Mouse (Mus musculus) embryo, embryonic 9.5 days (tissue): Measurements from ENCODE around the gene Sgms1.

Experiments
- DNase-seq: peaks from one replicate; pipeline ENCODE4 v3.0.0-alpha.2; 2017; ENCODE audit errors: extremely low spot score

Gene Sgms1

GRCm38 (mm10) chr19:32179514-32179913 is 210.0 kb downstream of the Sgms1 start:
- no peak for DNase-seq

DNA sequence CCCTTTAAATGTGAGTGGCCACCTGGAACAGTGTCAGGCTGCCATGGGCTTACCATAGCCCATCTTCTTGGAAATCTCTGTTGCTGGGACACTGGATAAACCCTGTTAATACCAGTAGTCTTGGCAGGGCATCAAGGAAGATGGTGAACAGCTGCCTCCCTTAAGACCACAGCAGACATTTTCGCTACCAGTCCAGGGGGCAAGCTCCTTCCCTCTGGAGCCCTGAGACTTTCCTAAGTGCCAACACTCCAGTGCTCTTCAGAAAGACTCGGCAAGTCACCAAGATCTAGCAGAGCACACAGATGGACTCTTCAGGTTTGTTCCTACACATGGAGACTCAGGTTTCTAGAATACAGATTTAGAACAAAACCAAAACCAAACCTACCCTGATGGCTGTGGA is 211.4 kb downstream of the Sgms1 start:
- no peak for DNase-seq

DNA sequence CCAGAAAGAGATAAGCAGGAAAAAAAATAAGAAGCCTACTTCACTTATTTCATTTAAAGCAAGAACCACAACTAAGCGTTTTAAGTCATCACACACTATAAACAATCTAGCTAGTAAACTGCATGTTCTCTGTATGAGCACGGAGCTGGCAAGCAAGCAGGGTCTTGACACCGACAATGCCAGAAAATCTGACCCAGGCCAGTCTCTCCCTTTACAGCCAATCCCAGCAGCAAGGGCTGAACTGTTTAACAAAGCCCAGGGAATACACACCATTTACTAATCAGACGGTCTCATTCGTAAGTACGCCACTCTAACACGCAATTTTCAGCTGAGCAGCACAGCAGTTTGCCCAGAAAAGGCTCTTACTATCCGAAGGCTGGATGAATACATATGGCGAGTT is 213.1 kb downstream of the Sgms1 start:
- DNase-seq: no peak

GRCm38 (mm10) chr19:32175991-32176390 is 213.5 kb downstream of the Sgms1 start:
- no peak for DNase-seq

- no peak for DNase-seq
Observed at GRCm38 (mm10) chr19:32175013-32175412, 214.5 kb downstream of the Sgms1 start.

GRCm38 (mm10) chr19:32174561-32174960 is 215.0 kb downstream of the Sgms1 start:
- no peak for DNase-seq

DNA sequence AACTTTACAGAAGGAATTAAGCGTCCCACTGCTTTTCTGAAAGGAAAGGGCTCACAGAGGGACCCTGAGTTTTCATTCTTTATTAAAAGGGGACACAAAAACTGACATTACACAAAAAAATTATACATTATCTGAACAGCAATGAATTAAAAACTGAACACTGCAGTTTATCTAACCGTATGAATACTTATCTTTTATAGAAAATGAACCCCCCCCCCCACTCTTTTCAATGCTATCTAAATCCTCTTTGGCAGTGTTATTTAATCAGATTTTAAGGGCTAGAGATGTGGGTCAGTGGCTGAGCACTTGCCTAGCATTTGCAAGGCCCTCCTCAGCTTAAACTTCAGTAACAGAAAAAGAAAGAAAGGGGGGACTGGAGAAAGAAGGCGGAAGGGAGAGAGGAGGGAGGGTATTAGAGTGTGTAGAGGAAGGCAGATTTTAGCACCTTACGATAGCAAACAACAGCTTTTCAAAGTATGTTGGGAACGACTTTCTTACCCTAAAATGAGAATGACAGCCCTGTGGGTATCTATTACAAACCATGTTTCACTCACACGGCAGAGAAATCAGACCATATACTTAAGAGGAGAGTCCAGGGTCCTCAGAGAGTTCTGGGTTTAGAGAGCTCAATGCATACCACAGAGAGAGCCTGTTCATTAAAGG is 215.9 kb downstream of the Sgms1 start:
- no peak for DNase-seq

DNA sequence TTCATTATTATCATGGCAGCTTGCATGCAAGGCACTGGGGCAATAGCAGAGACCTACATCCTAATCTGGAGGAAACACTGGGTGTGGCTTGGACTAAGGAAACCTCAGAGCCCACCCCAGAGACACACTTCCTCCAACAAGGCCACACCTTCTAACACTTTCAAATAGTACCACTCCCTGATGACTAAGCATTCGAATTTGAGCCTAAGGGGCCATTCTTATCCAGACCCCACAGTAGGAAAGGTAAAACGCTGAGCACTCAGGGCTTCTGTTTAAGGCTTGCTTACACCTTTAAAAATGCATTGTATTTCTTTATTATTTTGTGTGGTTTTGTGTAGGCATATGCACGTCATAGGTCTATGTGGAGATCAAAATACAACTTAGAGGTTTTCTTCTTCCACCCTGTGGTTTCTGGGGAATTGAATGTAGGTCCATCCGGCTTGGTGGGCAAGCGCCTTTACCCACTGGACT is 217.0 kb downstream of the Sgms1 start:
- DNase-seq: no peak

DNA sequence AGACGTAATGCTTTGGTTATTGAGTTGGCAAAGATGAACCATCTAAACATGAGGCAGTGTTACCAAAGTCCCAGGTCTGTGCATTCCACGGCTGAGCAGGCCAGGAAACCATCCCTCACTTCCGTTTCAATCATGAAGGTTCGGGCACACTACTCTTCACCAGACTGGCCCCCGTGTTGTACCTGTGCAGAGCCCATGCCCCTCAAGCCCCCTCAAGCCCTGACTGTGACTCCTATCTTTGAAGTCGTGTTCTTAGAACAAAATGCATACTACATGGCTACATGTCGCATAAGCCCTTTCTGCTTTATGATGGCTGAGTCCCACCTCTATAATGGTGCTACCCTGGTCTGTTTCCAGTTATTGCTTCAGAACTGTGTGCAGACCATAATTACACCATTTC is 217.5 kb downstream of the Sgms1 start:
- no peak for DNase-seq

GRCm38 (mm10) chr19:32169634-32170540 is 219.6 kb downstream of the Sgms1 start:
- peak; percentile 55 for DNase-seq

DNA sequence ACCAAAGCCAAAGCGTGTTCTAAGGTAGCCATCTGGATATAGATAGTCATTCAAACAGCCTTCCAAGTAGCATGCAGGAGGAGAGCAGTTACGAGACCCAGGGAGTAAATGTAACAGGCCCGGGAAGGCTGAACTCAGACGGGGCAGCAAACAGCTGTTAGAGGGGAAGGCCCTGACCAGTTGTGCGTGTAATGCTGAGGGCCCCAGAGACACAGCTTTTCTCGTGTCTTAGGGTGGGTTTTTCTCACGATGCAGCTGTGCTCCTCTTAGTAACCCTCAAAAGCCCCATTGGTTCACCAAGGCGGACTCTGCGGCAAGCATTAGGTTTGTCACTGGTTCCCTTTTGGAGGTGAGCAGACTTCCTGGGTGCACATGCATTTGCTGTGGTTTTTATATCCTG is 221.5 kb downstream of the Sgms1 start:
- DNase-seq: no peak

DNA sequence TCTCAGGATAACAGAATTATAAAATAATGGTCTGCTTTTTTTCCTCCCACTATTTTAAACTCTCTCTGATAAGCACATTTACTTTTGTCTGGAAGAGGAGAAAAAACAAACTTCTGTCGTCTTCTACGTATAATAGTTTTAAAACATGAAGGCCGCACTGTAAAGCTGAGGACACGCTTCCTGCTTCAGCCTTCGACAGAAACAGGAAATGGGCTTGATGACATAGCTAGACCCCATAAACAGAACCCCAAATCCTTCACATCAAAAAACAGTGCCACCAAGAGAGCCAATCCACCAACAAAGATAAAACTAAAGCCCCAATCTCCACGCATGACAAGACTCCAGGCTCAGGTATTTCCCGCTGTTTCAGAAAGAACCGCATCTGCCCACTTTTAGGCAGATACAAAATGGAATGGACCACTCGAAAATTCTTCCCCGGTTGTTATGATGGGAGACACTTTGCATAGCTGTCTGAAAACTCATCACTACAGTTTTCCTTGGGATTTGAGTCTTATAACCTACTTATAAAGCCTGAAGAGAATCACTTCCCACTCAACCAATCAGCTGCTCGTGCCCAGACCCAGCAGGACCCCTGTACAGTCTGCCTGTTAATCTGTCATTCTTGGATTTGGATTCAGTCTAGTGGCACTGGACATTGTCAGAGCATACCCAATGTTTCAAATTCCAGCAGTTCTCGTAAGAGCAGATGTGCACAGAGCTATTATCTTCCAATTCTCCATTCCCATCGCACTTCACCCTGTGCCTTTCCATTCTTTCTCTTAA is 222.5 kb downstream of the Sgms1 start:
- no peak for DNase-seq

GRCm38 (mm10) chr19:32165711-32166110 is 223.8 kb downstream of the Sgms1 start:
- DNase-seq: no peak

- DNase-seq: no peak
Observed at GRCm38 (mm10) chr19:32164128-32164527, 225.4 kb downstream of the Sgms1 start.

DNA sequence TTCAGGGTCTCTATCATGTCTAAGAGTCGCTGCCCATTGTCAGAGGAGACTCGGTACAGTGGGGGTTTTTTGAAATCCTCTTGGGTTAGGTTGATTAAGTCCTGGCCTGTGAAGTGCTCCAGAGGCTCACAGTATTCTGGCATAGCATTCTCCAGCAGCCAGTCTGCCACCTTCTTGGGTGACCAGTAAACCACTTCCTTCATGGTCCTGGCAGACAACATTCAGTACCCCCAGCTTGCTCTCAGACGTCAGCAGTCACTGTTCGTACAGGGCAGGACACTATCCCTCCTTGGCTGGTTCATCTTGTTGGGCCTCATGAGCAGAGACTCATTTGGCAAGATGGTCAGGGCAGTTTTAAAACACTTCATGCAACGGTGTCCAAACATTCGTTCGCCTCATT is 229.6 kb downstream of the Sgms1 start:
- no peak for DNase-seq

DNA sequence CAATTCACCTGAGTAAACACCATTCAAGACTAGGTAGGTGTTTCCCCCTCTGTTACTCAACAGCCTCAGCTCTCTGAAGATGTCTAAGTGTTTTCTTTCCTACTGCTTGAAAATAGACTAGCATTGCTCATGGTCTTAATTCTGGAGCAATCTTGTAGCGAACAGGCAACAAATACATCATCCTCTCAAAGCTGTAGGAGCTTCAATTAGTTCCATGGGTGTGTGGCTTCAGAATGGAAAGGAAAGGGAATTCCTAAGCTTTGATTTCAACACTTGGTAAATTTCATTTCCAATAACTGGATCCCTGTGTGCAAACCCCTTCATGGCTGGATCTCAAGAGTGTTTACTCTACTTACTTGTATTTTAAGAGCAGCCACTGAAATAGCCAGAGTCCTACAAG is 230.3 kb downstream of the Sgms1 start:
- no peak for DNase-seq

GRCm38 (mm10) chr19:32157045-32157444 is 232.5 kb downstream of the Sgms1 start:
- no peak for DNase-seq

- no peak for DNase-seq
Observed at GRCm38 (mm10) chr19:32152529-32152928, 237.0 kb downstream of the Sgms1 start.

DNA sequence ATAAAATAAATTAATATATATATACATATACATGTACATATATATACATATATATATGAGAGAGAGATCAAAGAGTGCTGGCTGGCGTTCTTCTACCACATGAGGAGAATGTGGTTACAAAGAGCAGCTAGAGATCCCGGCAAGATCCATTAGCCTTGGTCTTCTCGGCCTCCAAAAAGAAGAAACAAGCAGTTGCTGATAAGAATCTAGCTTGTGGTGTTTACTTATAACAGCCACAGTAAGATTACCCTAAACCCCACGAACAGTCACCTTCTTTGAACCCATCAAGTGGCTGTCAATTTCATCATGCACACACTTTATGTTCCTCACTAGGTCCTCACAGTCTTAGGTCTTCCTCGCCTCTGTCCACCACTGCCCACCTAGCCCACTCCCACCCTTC is 240.8 kb downstream of the Sgms1 start:
- DNase-seq: no peak

- no peak for DNase-seq
Observed at GRCm38 (mm10) chr19:32142383-32142782, 247.1 kb downstream of the Sgms1 start.

DNA sequence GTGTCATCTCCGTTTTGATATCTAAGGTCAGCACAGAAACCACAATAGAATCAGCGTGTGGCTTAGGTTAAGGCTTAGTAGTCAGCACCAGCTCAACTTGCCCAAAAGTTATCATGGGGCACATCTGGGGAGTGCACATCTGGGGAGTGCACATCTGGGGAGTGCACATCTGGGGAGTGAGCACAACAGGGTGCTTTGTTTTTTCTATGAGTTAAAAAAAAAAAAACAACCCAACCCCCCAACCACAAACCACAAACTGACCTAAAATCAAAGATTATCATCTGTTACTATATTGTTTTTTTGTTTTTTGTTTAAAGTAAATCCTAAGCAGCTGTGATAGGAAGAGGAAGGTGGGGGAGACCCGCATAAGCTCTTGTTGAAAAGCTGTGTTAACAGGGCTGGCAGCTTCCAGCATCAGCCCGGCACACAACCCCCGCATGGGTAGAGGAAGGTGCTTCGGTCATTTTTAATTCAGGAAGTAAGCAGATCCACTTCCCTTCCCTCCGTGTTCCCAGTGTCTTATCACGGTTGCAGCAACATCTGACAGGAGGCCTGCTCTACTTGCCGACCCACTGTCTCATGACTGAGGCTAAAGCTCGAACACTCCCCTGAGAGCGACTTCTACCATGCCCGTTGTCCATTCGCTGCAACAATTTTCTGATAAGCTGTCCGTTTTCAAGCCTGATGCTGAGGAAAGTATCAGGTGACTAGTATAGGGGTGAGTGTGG is 251.0 kb downstream of the Sgms1 start:
- no peak for DNase-seq

GRCm38 (mm10) chr19:32137904-32138303 is 251.6 kb downstream of the Sgms1 start:
- DNase-seq: no peak
